In the genomic region with DNA sequence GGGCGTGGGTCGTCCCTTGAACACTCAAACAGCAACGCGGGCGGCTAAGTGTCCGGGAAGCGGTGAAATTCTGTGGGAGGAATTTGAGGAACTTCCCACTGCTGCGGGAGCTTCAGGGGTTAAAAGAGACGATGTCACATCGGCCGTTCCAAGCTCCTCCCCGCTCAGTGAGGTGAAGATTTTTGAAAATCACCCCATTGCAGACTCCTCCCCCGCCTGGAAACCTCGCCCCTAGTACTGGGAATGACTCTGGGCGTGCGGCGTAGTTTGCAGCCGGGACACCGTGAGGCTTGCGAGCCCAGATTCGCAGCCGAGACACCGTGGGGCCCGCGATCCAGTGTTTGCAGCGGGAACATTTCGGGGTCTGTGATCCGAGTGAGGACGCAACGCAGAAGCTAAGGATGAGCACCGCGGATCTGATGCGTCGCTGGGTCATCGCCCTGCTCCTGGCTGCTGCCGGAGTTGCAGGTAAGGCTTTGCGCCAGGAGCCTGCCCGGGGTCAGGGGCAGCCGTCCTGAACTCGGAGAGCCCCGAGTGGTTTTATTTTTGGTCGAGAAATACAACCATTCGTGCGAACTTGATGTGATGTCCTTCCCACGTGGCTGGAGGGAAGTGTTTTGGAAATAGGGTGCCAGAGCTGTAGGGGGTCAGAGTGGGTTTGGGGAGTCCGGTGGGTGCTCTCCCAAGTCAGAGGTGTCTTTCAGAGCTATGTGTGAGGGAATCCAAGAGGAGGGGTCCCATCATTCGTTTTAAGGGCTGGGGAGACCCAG, we compare ENCODE assay signal across 8 mouse cellular contexts. TPM values are rescaled to one million over a fixed set of nuclear protein-coding genes. Genes with fewer than 3 reads are reported as not detected.
A peak's percentile ranks its signal among the peaks of the same experiment; 100 is the strongest.
DNase-seq lines count a peak whose midpoint lies in the region; ATAC-seq and TF ChIP-seq lines count a peak whose summit lies in the region.

Gene Ldlr, plus strand, starts transcription at position 107 of the 770 bp plus-strand sequence.

- H3K79me2 ChIP-seq in C2C12 (ENCODE audit: control insufficient read depth, insufficient read depth), result peaks cover 51% of the 10 kb centered on the region

- under 1% methylated on average over 47 of the region's 47 CpGs for WGBS in heart, embryonic 12.5 days
- WGBS in kidney, postnatal 0 days, result 1% methylated on average over 47 of the region's 47 CpGs
- under 1% methylated on average over 47 of the region's 47 CpGs for WGBS in liver, embryonic 11.5 days
- under 1% methylated on average over 47 of the region's 47 CpGs for WGBS in stomach, embryonic 15.5 days

- peak within 1 kb of the TSS; percentile 83 for H3K4me2 ChIP-seq in heart, embryonic 12.5 days
- peak within 1 kb of the TSS; percentile 70 for H3K4me2 ChIP-seq in kidney, postnatal 0 days (ENCODE audit: low read length)
- peak within 1 kb of the TSS; percentile 80 for H3K4me2 ChIP-seq in liver, embryonic 11.5 days
- peak within 1 kb of the TSS; percentile 67 for H3K4me2 ChIP-seq in stomach, embryonic 15.5 days

- H3ac ChIP-seq in C2C12 (ENCODE audit: control insufficient read depth, insufficient read length, low read depth), result peak within 1 kb of the TSS; percentile 76

- peak within 1 kb of the TSS; percentile 96 for H3K27ac ChIP-seq in heart, embryonic 12.5 days (ENCODE audit: poor library complexity, severe bottlenecking)
- peak within 1 kb of the TSS; percentile 88 for H3K27ac ChIP-seq in kidney, postnatal 0 days
- H3K27ac ChIP-seq in liver, embryonic 11.5 days (ENCODE audit: low read depth, low read length), result peak within 1 kb of the TSS; percentile 89
- peak within 1 kb of the TSS; percentile 98 for H3K27ac ChIP-seq in stomach, embryonic 15.5 days

- H3K27me3 ChIP-seq in C2C12 (ENCODE audit: control insufficient read depth, insufficient read depth, insufficient read length), result no peaks in the 10 kb centered on the region
- no peaks in the 10 kb centered on the region for H3K27me3 ChIP-seq in erythroblast, embryonic 14.5 days (ENCODE audit: control insufficient read depth)
- no peaks in the 10 kb centered on the region for H3K27me3 ChIP-seq in heart, embryonic 12.5 days (replicated peaks)
- no peaks in the 10 kb centered on the region for H3K27me3 ChIP-seq in kidney, postnatal 0 days (ENCODE audit: insufficient read depth, low read length)
- no peaks in the 10 kb centered on the region for H3K27me3 ChIP-seq in liver, embryonic 11.5 days (replicated peaks; ENCODE audit: control insufficient read depth, insufficient read depth, low read length)
- H3K27me3 ChIP-seq in stomach, embryonic 15.5 days (replicated peaks), result no peaks in the 10 kb centered on the region

- peaks cover 32% of the 10 kb centered on the region for H3K36me3 ChIP-seq in C2C12 (ENCODE audit: control insufficient read depth, insufficient read depth)
- peaks cover 16% of the 10 kb centered on the region for H3K36me3 ChIP-seq in erythroblast, embryonic 14.5 days (ENCODE audit: control insufficient read depth)
- peaks cover 10% of the 10 kb centered on the region for H3K36me3 ChIP-seq in heart, embryonic 12.5 days
- H3K36me3 ChIP-seq in kidney, postnatal 0 days (ENCODE audit: insufficient read depth, low read length), result no peaks in the 10 kb centered on the region
- H3K36me3 ChIP-seq in liver, embryonic 11.5 days (ENCODE audit: control insufficient read depth, insufficient read depth, low read length), result peaks cover under 1% of the 10 kb centered on the region
- H3K36me3 ChIP-seq in stomach, embryonic 15.5 days, result no peaks in the 10 kb centered on the region

- no peaks in the 10 kb centered on the region for H3K9me3 ChIP-seq in erythroblast, embryonic 14.5 days (ENCODE audit: control insufficient read depth, low read length)
- H3K9me3 ChIP-seq in heart, embryonic 12.5 days (replicated peaks), result no peaks in the 10 kb centered on the region
- no peaks in the 10 kb centered on the region for H3K9me3 ChIP-seq in kidney, postnatal 0 days (replicated peaks; ENCODE audit: low read length)
- H3K9me3 ChIP-seq in liver, embryonic 11.5 days (ENCODE audit: control insufficient read depth, low read length), result no peaks in the 10 kb centered on the region
- H3K9me3 ChIP-seq in stomach, embryonic 15.5 days, result no peaks in the 10 kb centered on the region

- peaks cover 42% of the 10 kb centered on the region for H3K79me3 ChIP-seq in C2C12 (ENCODE audit: low read depth)

- H3K9ac ChIP-seq in heart, embryonic 12.5 days, result peak within 1 kb of the TSS; percentile 80
- H3K9ac ChIP-seq in kidney, postnatal 0 days (ENCODE audit: low read depth, low read length), result peak within 1 kb of the TSS; percentile 60
- peak within 1 kb of the TSS; percentile 81 for H3K9ac ChIP-seq in liver, embryonic 11.5 days (ENCODE audit: low read depth, low read length)
- peak within 1 kb of the TSS; percentile 40; the same call in 1 of the 2 replicates for H3K9ac ChIP-seq in stomach, embryonic 15.5 days

- DNase-seq in brain, embryonic 14.5 days (ENCODE audit: low read depth), result peak; percentile 96
- peak; percentile 98 for DNase-seq in kidney, postnatal 0 days (ENCODE audit: low spot score)
- peak; percentile 88 for DNase-seq in liver, embryonic 11.5 days (ENCODE audit: low spot score)
- DNase-seq in naive thymus-derived CD4-positive, alpha-beta T cell, adult 2 months (ENCODE audit: low read depth), result peak; percentile 75

- TF ChIP-seq CTCF in C2C12 (IDR thresholded peaks at IDR 0.05; ENCODE audit: control insufficient read depth, insufficient read depth, insufficient read length), result no peak
- no peak for TF ChIP-seq CTCF in brain, embryonic 14.5 days (IDR thresholded peaks at IDR 0.05; ENCODE audit: borderline replicate concordance, extremely low read depth, insufficient read depth, insufficient read length)
- 0 out of 2 replicates have a peak, but pooled peaks have one; percentile 5 for TF ChIP-seq CTCF in kidney, postnatal 0 days (IDR thresholded peaks at IDR 0.05; ENCODE audit: low read depth)

- ATAC-seq in heart, embryonic 12.5 days (ENCODE audit: insufficient number of reproducible peaks, low FRiP score), result peak; percentile 84
- ATAC-seq in kidney, postnatal 0 days (replicated peaks; ENCODE audit: low FRiP score, low read depth), result peak; percentile 84
- peak; percentile 84 for ATAC-seq in liver, embryonic 11.5 days (replicated peaks; ENCODE audit: low FRiP score)
- ATAC-seq in stomach, embryonic 15.5 days (ENCODE audit: insufficient read depth, low FRiP score, low read depth), result peak; percentile 84

- peak within 1 kb of the TSS; percentile 82 for H3K4me3 ChIP-seq in C2C12 (ENCODE audit: insufficient read depth, poor library complexity, severe bottlenecking)
- peak within 1 kb of the TSS; percentile 81 for H3K4me3 ChIP-seq in erythroblast, embryonic 14.5 days (replicated peaks)
- peak within 1 kb of the TSS; percentile 73 for H3K4me3 ChIP-seq in heart, embryonic 12.5 days
- peak within 1 kb of the TSS; percentile 52 for H3K4me3 ChIP-seq in kidney, postnatal 0 days (replicated peaks; ENCODE audit: low read depth, low read length)
- peak within 1 kb of the TSS; percentile 65 for H3K4me3 ChIP-seq in liver, embryonic 11.5 days (ENCODE audit: low read depth, low read length)
- peak within 1 kb of the TSS; percentile 76 for H3K4me3 ChIP-seq in stomach, embryonic 15.5 days (replicated peaks)

- peaks cover 61% of the 10 kb centered on the region for H3K4me1 ChIP-seq in erythroblast, embryonic 14.5 days (ENCODE audit: control insufficient read depth)
- H3K4me1 ChIP-seq in heart, embryonic 12.5 days (replicated peaks), result peaks cover 36% of the 10 kb centered on the region
- peaks cover 21% of the 10 kb centered on the region for H3K4me1 ChIP-seq in kidney, postnatal 0 days (replicated peaks; ENCODE audit: insufficient read depth, low read length)
- H3K4me1 ChIP-seq in liver, embryonic 11.5 days (replicated peaks; ENCODE audit: control insufficient read depth, insufficient read depth, low read length), result peaks cover 36% of the 10 kb centered on the region
- peaks cover 17% of the 10 kb centered on the region for H3K4me1 ChIP-seq in stomach, embryonic 15.5 days

- TF ChIP-seq POLR2A in brain, embryonic 14.5 days (IDR thresholded peaks at IDR 0.05; ENCODE audit: borderline replicate concordance, extremely low read depth, insufficient read depth, insufficient read length, poor library complexity, severe bottlenecking), result peak; percentile 12; the same call in 1 of the 2 replicates

TF ChIP-seq in C2C12, 6 proteins besides CTCF, POLR2A, EP300 and RAD21:
- TF ChIP-seq FOSL1 (IDR thresholded peaks at IDR 0.05; ENCODE audit: insufficient read depth, low read length, poor library complexity, severe bottlenecking) (no peak), CEBPB (IDR thresholded peaks at IDR 0.05; ENCODE audit: low read depth) (no peak), MYOD1 (IDR thresholded peaks at IDR 0.05; ENCODE audit: control insufficient read depth, insufficient read length, low read depth) (no peak), MAX (IDR thresholded peaks at IDR 0.05) (no peak), MYOG (IDR thresholded peaks at IDR 0.05; ENCODE audit: control insufficient read depth, extremely low read depth, insufficient read length) (no peak), USF1 (IDR thresholded peaks at IDR 0.05; ENCODE audit: low read depth) (no peak)
TF ChIP-seq in C2C12: peak in this region for 0.

RNA-seq across cellular contexts. Expression of gene Ldlr, which starts in this region (rescaled TPM):
- 58.3 TPM for polyA plus RNA-seq in C2C12 (2012; fragmentation: generic; extraction: Trizol)
- 21.3 and 21.4 TPM in 2 replicates for polyA plus RNA-seq in brain, embryonic 14.5 days (2012; rRNA removed)
- 0.25 and 0.30 TPM in 2 replicates for polyA plus RNA-seq in erythroblast, embryonic 14.5 days (2012)
- 26.0 and 30.8 TPM in 2 replicates for polyA plus RNA-seq in heart, embryonic 12.5 days (2016; fragmentation: Nextera tagmentation; extraction: Ambion mirVana)
- 16.9 and 19.6 TPM in 2 replicates for polyA plus RNA-seq in kidney, postnatal 0 days (2015; fragmentation: Nextera tagmentation; extraction: Ambion mirVana)
- polyA plus RNA-seq in liver, embryonic 11.5 days (2014; fragmentation: Nextera tagmentation; extraction: Ambion mirVana), result 18.8 and 23.9 TPM in 2 replicates
- 53.8 and 61.0 TPM in 2 replicates for polyA plus RNA-seq in stomach, embryonic 15.5 days (2015; fragmentation: Nextera tagmentation; extraction: Ambion mirVana)

Comparison
In these comparisons a context has a peak if more than half of its experiments do, and no peak if none do; other contexts are left out.
1. Peak in every context shown above with its lines: DNase-seq, ATAC-seq, H3K4me3 ChIP-seq and H3K27ac ChIP-seq.
2. RNA of gene Ldlr (polyA plus RNA-seq): 58.3 TPM in C2C12 (single experiment), 53.8 to 61.0 TPM in stomach, embryonic 15.5 days, 26.0 to 30.8 TPM in heart, embryonic 12.5 days, 21.3 to 21.4 TPM in brain, embryonic 14.5 days, 18.8 to 23.9 TPM in liver, embryonic 11.5 days and 16.9 to 19.6 TPM in kidney, postnatal 0 days; 0.25 to 0.30 TPM in erythroblast, embryonic 14.5 days; every median in the first group is over 10 times any median in the second.